ENCODE assay signal across 10 mouse cellular contexts in genomic region chr16:57438288-57438685, GRCm38 (mm10).
DNase-seq lines count a peak whose midpoint lies in the region; ATAC-seq lines count a peak whose summit lies in the region.
"Had no signal": no experiment of that assay in that cellular context is flagged by ENCODE, and none has a peak within 500 bp of the region (broad histone marks: within the 10 kb centered on the region; RNA-seq: fewer than 3 reads in every experiment).

No protein-coding gene starts in this region.

- H3K4me1 ChIP-seq in lung, embryonic 16.5 days (replicated peaks; ENCODE audit: control insufficient read depth, insufficient read depth, low read length): peaks cover 5% of the 10 kb centered on the region; the same call in 1 of the 2 replicates
- H3K4me1 ChIP-seq in forebrain, embryonic 16.5 days (replicated peaks; ENCODE audit: control insufficient read depth, insufficient read depth, low read length): peaks cover 20% of the 10 kb centered on the region
- H3K4me1 ChIP-seq in neural tube, embryonic 15.5 days: peaks cover 12% of the 10 kb centered on the region; the same call in 1 of the 2 replicates
- H3K4me1 ChIP-seq in kidney, embryonic 15.5 days: peaks cover 30% of the 10 kb centered on the region
- H3K4me1 ChIP-seq: liver, embryonic 13.5 days had no signal

- no peak overlapping the region for H3K4me2 ChIP-seq in lung, embryonic 16.5 days (ENCODE audit: low read depth, low read length)
- no peak overlapping the region for H3K4me2 ChIP-seq in forebrain, embryonic 16.5 days (ENCODE audit: low read length)
- H3K4me2 ChIP-seq in neural tube, embryonic 15.5 days: no peak overlapping the region
- H3K4me2 ChIP-seq in kidney, embryonic 15.5 days: no peak overlapping the region
- H3K4me2 ChIP-seq: liver, embryonic 13.5 days had no signal

- H3K27me3 ChIP-seq in lung, embryonic 16.5 days (ENCODE audit: control insufficient read depth, insufficient read depth, low read depth, low read length): no peaks in the 10 kb centered on the region
- no peaks in the 10 kb centered on the region for H3K27me3 ChIP-seq in forebrain, embryonic 16.5 days (replicated peaks; ENCODE audit: control insufficient read depth, insufficient read depth, low read length)
- no peaks in the 10 kb centered on the region for H3K27me3 ChIP-seq in neural tube, embryonic 15.5 days (replicated peaks)
- no peaks in the 10 kb centered on the region for H3K27me3 ChIP-seq in kidney, embryonic 15.5 days
- H3K27me3 ChIP-seq: liver, embryonic 13.5 days had no signal

- H3K27ac ChIP-seq in lung, embryonic 16.5 days (ENCODE audit: low read length): no peak overlapping the region
- no peak overlapping the region; the same call in 1 of the 2 replicates for H3K27ac ChIP-seq in forebrain, embryonic 16.5 days (ENCODE audit: low read length)
- peak overlapping the region; percentile 23; the same call in 1 of the 2 replicates for H3K27ac ChIP-seq in neural tube, embryonic 15.5 days (replicated peaks)
- no peak overlapping the region; the same call in 1 of the 2 replicates for H3K27ac ChIP-seq in kidney, embryonic 15.5 days
- H3K27ac ChIP-seq: layer of hippocampus, adult 2 months; liver, embryonic 13.5 days had no signal

- 0 out of 2 replicates have a peak, but pooled peaks have one; percentile 34 for ATAC-seq in lung, embryonic 16.5 days (ENCODE audit: low read depth)
- ATAC-seq in forebrain, embryonic 16.5 days: peak; percentile 85
- no peak for ATAC-seq in neural tube, embryonic 15.5 days (ENCODE audit: low FRiP score)
- ATAC-seq in kidney, embryonic 15.5 days (replicated peaks; ENCODE audit: low FRiP score): no peak

- no peaks in the 10 kb centered on the region for H3K36me3 ChIP-seq in lung, embryonic 16.5 days (ENCODE audit: control insufficient read depth, insufficient read depth, low read length)
- H3K36me3 ChIP-seq in forebrain, embryonic 16.5 days (ENCODE audit: control insufficient read depth, insufficient read depth): no peaks in the 10 kb centered on the region
- H3K36me3 ChIP-seq in neural tube, embryonic 15.5 days: no peaks in the 10 kb centered on the region
- H3K36me3 ChIP-seq in kidney, embryonic 15.5 days: no peaks in the 10 kb centered on the region
- H3K36me3 ChIP-seq: liver, embryonic 13.5 days had no signal

- no peak overlapping the region for H3K4me3 ChIP-seq in lung, embryonic 16.5 days (ENCODE audit: low read length)
- H3K4me3 ChIP-seq in forebrain, embryonic 16.5 days (replicated peaks; ENCODE audit: low read length): no peak overlapping the region
- H3K4me3 ChIP-seq in neural tube, embryonic 15.5 days (replicated peaks): no peak overlapping the region
- no peak overlapping the region for H3K4me3 ChIP-seq in kidney, embryonic 15.5 days (replicated peaks)
- H3K4me3 ChIP-seq: layer of hippocampus, adult 2 months; liver, embryonic 13.5 days had no signal

- WGBS in lung, embryonic 16.5 days: 61% methylated on average over 5 of the region's 5 CpGs
- WGBS in forebrain, embryonic 16.5 days: 29% methylated on average over 5 of the region's 5 CpGs
- WGBS in neural tube, embryonic 15.5 days: 49% methylated on average over 5 of the region's 5 CpGs
- 61% methylated on average over 5 of the region's 5 CpGs for WGBS in kidney, embryonic 15.5 days

- H3K9ac ChIP-seq in lung, embryonic 16.5 days (ENCODE audit: low read length): no peak overlapping the region
- no peak overlapping the region for H3K9ac ChIP-seq in forebrain, embryonic 16.5 days (replicated peaks; ENCODE audit: low read depth, low read length)
- H3K9ac ChIP-seq in neural tube, embryonic 15.5 days (replicated peaks): no peak overlapping the region
- H3K9ac ChIP-seq in kidney, embryonic 15.5 days: no peak overlapping the region
- H3K9ac ChIP-seq: liver, embryonic 13.5 days had no signal

- H3K9me3 ChIP-seq in lung, embryonic 16.5 days (ENCODE audit: control insufficient read depth, low read length): no peaks in the 10 kb centered on the region
- H3K9me3 ChIP-seq in forebrain, embryonic 16.5 days (ENCODE audit: control insufficient read depth, low read length): no peaks in the 10 kb centered on the region
- H3K9me3 ChIP-seq in neural tube, embryonic 15.5 days (replicated peaks): no peaks in the 10 kb centered on the region
- no peaks in the 10 kb centered on the region for H3K9me3 ChIP-seq in kidney, embryonic 15.5 days (replicated peaks)
- H3K9me3 ChIP-seq: liver, embryonic 13.5 days had no signal

- peak; percentile 20 to 21 for DNase-seq in cerebellum, postnatal 10 days
- DNase-seq in cerebellum, postnatal 36 days: no peak
- no peak for DNase-seq in lung, adult 18-20 months
- DNase-seq in left cerebral cortex, postnatal 25 days (ENCODE audit: low spot score in 2 of 2): no peak
- DNase-seq: liver, embryonic 13.5 days had no signal

- intact Hi-C loops in left cerebral cortex, postnatal 25 days (cut with DNase I): no loop called here

Comparison
In these comparisons a context has a peak if more than half of its experiments do, and no peak if none do; other contexts are left out.
1. DNase-seq: peak in cerebellum, postnatal 10 days (2 of 2); none in cerebellum, postnatal 36 days (0 of 2), lung, adult 18-20 months (0 of 2) and left cerebral cortex, postnatal 25 days (0 of 2).
2. ATAC-seq: peak in lung, embryonic 16.5 days (single experiment) and forebrain, embryonic 16.5 days (single experiment); none in neural tube, embryonic 15.5 days (single experiment) and kidney, embryonic 15.5 days (single experiment).